Mouse (Mus musculus) adipocyte (in vitro differentiated cells): ENCODE results near the gene Ces2a.

Source experiments
- DNase-seq: peaks from one replicate; pipeline ENCODE4 v3.0.0-alpha.2; 2016; ENCODE audit warnings: low spot score

Ces2a gene

GRCm38 (mm10) chr8:104733753-104734152, at the start of gene Ces2a:
Gene Ces2a (plus strand): TSS chr8:104734003.
- DNase-seq: no peak

GRCm38 (mm10) chr8:104688433-104688832, 45.4 kb upstream of the Ces2a start:
- DNase-seq: no peak

- DNase-seq: no peak
Observed at GRCm38 (mm10) chr8:104698556-104698955, 35.2 kb upstream of the Ces2a start.

DNA sequence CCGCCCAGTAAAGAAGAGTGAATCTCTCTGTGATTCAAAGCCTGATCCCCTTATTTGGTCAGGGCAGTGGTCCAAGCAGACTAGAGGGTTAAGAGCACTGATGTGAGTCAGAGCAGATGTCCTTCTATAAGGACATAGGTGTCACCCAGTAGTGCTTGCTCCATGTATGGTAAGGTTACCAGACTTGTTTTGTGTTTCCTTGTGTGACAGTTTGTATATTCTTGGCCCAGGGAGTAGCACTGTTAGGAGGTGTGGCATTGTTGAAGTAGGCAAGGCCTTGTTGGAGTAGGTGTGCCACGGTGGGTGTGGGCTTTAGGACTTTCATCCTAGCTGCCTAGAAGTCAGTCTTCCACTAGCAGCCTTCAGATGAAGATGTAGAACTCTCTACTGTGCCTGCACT, 31.9 kb upstream of the Ces2a start:
- no peak for DNase-seq

DNA sequence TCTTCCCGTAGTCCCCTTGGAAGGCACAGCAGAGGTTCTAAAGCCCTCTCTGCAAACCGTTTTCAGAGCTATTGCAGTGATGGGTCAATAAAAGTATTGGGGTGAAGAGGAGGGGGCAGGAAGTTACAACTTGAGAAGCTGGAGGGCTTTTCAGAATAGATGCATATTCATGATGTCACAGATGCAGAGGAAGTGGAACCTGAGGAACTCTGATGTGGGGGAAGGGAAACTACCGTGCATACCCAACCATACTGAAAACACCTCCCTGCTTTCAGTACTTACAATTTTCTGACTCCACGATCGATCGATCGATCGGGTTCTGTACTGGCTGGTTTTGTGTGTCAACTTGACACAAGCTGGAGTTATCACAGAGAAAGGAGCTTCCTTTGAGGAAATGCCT, 12.6 kb upstream of the Ces2a start:
- no peak for DNase-seq

GRCm38 (mm10) chr8:104731451-104731850, 2.4 kb upstream of the Ces2a start:
- DNase-seq: no peak

- DNase-seq: peak; percentile 37
Observed at GRCm38 (mm10) chr8:104731969-104732368, 1.8 kb upstream of the Ces2a start.

DNA sequence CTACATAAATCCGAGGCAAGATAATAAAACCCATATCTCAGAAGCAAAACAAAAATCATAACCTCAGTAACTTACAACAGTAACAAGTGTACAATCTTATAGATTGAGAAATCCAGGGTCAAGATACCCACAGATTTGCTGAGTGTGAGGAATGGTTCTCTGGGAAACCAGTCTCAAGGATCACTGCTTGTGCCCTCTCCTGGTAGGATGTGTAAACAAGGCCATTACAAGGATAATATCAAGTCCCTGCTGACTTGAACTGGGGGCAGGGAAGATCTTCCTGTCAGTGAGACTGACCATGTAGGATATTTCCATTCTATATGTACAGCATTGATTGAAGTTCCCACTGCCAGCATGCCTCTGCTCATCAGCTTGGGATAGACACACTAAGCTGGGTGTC, 8.2 kb downstream of the Ces2a start:
- DNase-seq: peak; percentile 30

DNA sequence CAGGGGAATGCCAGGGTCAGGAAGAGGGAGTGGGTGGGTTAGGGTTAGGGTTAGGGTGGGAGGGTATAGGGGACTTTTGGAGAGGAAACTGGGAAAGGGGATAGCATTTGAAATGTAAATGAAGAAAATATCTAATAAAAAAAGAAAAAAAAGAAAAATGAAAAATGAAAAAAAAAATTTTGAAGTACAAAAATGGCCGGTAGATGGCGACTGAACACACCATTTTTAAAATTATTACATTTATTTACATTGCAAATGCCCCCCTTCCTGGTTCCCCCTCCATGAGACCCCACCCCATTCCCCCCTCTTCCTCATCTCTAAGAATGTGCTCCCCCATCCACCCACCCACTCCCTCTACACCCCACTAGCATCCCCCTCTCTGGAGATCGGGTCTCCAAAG, 9.6 kb downstream of the Ces2a start:
- no peak for DNase-seq

DNA sequence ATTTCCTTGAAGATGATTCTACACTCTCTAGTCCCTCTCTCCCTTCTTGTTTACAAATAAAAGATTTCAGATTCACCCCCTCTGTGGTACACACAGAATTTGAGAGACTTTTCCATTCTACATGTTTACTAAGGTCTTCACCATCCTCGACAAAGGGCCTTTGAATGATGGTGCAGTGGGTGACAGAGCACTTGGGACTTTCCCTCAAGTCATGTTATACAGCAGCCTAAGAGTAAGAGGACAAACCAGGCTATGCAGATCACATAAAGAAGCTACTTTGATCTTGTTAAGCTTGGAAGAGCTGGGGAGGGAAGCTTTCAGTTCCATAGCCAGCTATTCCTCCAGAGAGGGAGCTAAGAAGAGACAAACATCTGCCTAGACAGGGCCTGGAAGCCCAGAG, 19.0 kb downstream of the Ces2a start:
- no peak for DNase-seq

DNA sequence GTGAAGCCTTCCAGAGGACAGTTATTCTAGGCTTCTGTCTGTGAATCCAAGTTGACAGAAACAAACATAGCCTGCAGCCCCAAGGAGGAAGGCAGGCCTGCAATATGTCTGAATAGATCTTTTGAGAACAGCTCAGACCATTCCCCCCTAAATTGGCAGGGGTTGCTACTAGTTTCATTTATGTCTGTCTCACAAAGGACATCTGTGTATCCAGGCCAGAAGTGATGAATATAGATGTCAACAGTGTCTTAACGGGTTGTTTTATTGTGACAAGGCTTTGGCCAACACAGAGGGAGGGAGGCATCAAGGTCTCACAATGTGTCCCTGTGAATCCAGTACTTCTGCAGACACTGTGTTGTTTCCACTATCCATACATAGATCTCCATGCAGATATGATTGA, 23.8 kb downstream of the Ces2a start:
- DNase-seq: no peak

DNA sequence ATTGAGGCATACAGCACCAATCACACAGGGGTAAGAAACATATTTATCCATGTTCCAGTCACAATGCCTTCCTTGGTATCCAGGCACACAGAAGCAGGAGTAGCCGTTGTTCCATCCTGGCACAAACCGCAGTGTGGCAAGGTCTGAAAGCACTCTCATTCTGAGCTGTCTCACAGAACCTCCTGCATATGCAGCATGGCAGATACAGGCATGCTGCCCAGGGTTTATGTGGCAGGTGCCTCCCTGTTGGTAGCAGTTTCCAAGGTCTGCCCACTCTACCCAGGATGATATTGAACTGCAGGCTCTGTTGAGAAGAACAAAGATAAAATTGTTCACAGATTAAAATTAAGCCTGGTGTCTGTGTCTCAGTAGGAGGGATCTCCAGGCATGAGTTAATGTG, 24.4 kb downstream of the Ces2a start:
- no peak for DNase-seq

- no peak for DNase-seq
Observed at GRCm38 (mm10) chr8:104761126-104761525, 27.3 kb downstream of the Ces2a start.

DNA sequence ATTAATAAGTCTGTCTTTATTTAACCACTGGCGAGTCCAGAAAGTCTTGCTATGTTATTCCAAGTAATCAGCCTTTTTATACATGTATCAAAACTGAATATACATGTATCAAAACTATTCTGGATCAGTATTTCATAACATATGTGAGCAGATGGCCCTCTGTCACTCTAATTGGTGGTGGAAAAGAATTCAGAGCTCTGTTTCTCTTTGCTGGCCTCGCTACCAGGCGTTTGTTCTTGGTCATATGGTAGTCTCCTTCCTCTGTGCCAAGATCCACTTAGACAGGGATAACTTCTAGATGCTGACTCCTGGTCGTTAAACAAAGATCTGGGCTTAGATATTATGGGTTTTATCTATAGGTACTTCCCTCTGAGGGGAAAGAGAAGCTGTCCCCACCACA, 32.7 kb downstream of the Ces2a start:
- no peak for DNase-seq

- DNase-seq: no peak
Observed at GRCm38 (mm10) chr8:104770365-104770764, 36.6 kb downstream of the Ces2a start.

DNA sequence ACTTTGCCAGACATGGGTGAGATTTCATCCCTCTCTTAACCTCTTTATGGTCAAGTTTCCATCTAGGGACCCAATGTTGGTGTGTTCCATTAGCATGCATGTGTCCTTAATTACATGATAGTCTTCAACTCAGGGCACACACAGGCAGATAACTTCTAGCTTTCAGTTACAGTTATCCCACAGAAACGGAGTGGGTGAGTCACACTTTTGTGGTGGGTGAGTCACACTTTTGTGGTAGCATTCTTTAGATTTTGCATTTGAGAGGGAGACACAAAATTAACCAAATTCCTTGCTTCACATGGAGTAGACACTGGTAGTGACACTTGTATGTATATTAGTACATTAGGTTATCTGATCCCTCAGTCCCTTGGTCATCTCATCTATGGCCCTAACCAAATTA, 53.2 kb downstream of the Ces2a start:
- no peak for DNase-seq

DNA sequence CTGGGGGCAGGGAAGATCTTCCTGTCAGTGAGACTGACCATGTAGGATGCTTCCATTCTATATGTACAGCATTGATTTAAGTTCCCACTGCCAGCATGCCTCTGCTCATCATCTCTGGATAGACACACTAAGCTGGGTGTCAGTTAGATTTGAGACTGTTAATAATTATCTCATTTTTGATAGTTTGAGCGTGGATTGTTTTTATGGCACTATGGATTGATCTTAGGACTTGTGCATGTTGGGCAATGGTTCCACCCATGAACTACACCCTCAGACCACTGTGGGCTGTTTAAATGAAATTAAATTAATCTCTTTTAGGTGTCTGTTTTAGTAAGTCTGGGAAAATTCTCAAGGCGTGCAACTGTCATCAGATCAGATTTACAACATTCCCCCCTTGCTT, 55.1 kb downstream of the Ces2a start:
- DNase-seq: no peak

GRCm38 (mm10) chr8:104789886-104790680, 56.3 kb downstream of the Ces2a start:
- DNase-seq: no peak
